Mouse (Mus musculus) liver, adult 2 months (tissue): Measurements from ENCODE around the gene Tmem255b. TPM values are rescaled to one million over a fixed set of nuclear protein-coding genes. Genes with fewer than 3 reads are reported as not detected.

Experiments used
- DNase-seq: peaks from one replicate; pipeline ENCODE4 v3.0.0-alpha.2; 2011; ENCODE audit warnings: low read depth, low spot score; ENCODE audit errors: extremely low read depth
- H3K27ac ChIP-seq: fragments of 200-500 bp; replicated peaks from 2 replicates; pipeline ENCODE4 v1.5.1; 2012; ENCODE audit warnings: low read depth, mild to moderate bottlenecking, control low read depth, inconsistent platforms, low read length; ENCODE audit not compliant: insufficient read depth
- H3K27me3 ChIP-seq: fragments of 200-500 bp; 2 replicates; pipeline ENCODE4 v1.6.1; 2012; ENCODE audit warnings: mild to moderate bottlenecking, moderate library complexity, low read length, inconsistent platforms; ENCODE audit not compliant: control insufficient read depth, insufficient read depth
- H3K36me3 ChIP-seq: fragments of 200-500 bp; 2 replicates; pipeline ENCODE4 v1.6.1; 2012; ENCODE audit warnings: low read length, inconsistent platforms; ENCODE audit not compliant: control insufficient read depth, insufficient read depth
- H3K4me1 ChIP-seq: fragments of 200-500 bp; 2 replicates; pipeline ENCODE4 v1.6.1; 2011; ENCODE audit warnings: low read length; ENCODE audit not compliant: control insufficient read depth, insufficient read depth
- H3K4me3 ChIP-seq: fragments of 200-500 bp; 2 replicates; pipeline ENCODE4 v1.5.1; 2011; ENCODE audit warnings: low read depth, mild to moderate bottlenecking, control low read depth, low read length, moderate library complexity; ENCODE audit not compliant: insufficient read depth
- H3K79me2 ChIP-seq: fragments of 200-500 bp; 2 replicates; pipeline ENCODE4 v1.6.1; 2012; ENCODE audit warnings: inconsistent platforms, mild to moderate bottlenecking, low read length, moderate library complexity; ENCODE audit not compliant: control insufficient read depth, insufficient read depth
- H3K9ac ChIP-seq: fragments of 200-500 bp; 2 replicates; pipeline ENCODE4 v1.6.1; 2012; ENCODE audit warnings: low read depth, mild to moderate bottlenecking, control low read depth, inconsistent platforms, low read length
- CTCF ChIP-seq: fragments of 200-500 bp; IDR thresholded peaks from 2 replicates; pipeline ENCODE4 v1.5.1; 2011; ENCODE audit warnings: low read depth, low read length, control low read depth
- POLR2A ChIP-seq: fragments of 200-500 bp; IDR thresholded peaks from 2 replicates; pipeline ENCODE4 v1.6.1; 2011; ENCODE audit warnings: low read length, control low read depth; ENCODE audit not compliant: insufficient read depth; ENCODE audit errors: extremely low read depth
- WGBS: fragments of 180-500 bp; shearing (Covaris S2); methylation state at CpG from one replicate; pipeline ENCODE4 v1.1.7; 2018; 5-methylcytosine and 5-hydroxymethylcytosine counted together
- polyA plus RNA-seq: library from polyadenylated mRNA; depleted of rRNA; stranded (reverse); fragments of >200 nt; gene quantifications from 2 replicates; pipeline ENCODE4 v1.2.3, GENCODE M21; 2012
- total RNA-seq: library from RNA; depleted of rRNA; stranded (reverse); fragments of >200 nt; gene quantifications from 2 replicates; pipeline ENCODE4 v1.2.3, GENCODE M21; 2014

Tmem255b gene
- total and polyA plus RNA-seq, 2 experiments, result 0.35 TPM; not detected in 1

- TF ChIP-seq CTCF, result no peak
- no peak for TF ChIP-seq POLR2A
- Histone ChIP-seq H3K79me2 (no peaks in the 10 kb centered on the region), H3K4me3 (no peak overlapping the region), H3K36me3 (no peaks in the 10 kb centered on the region), H3K27me3 (no peaks in the 10 kb centered on the region), H3K9ac (no peak overlapping the region), H3K4me1 (peaks cover 17% of the 10 kb centered on the region), H3K27ac (peak overlapping the region; percentile 9; the same call in 1 of the 2 replicates)
- DNase-seq, result peak; percentile 90
- WGBS, result 4% methylated on average over 4 of the region's 4 CpGs
Measured at GRCm38 (mm10) chr8:13506849-13507248, 71.9 kb downstream of the Tmem255b start.

GRCm38 (mm10) chr8:13507284-13507937 lies 72.4 kb downstream of the Tmem255b start:
- Histone ChIP-seq H3K4me1 (peaks cover 17% of the 10 kb centered on the region), H3K79me2 (no peaks in the 10 kb centered on the region), H3K36me3 (no peaks in the 10 kb centered on the region), H3K9ac (no peak overlapping the region), H3K4me3 (no peak overlapping the region), H3K27me3 (no peaks in the 10 kb centered on the region), H3K27ac (peak overlapping the region; percentile 61)
- 29% methylated on average over 3 of the region's 3 CpGs for WGBS
- DNase-seq, result no peak
- TF ChIP-seq POLR2A (no peak), CTCF (no peak)

GRCm38 (mm10) chr8:13512016-13512415 lies 77.0 kb downstream of the Tmem255b start:
- H3K4me3 ChIP-seq, result no peak overlapping the region
- H3K27ac ChIP-seq, result no peak overlapping the region
- DNase-seq, result no peak
- no peaks in the 10 kb centered on the region for H3K27me3 ChIP-seq
- H3K36me3 ChIP-seq, result no peaks in the 10 kb centered on the region
- WGBS, result 89% methylated on average over 5 of the region's 5 CpGs
- H3K9ac ChIP-seq, result no peak overlapping the region
- H3K79me2 ChIP-seq, result no peaks in the 10 kb centered on the region
- TF ChIP-seq POLR2A (no peak), CTCF (no peak)
- H3K4me1 ChIP-seq, result peaks cover 15% of the 10 kb centered on the region

- H3K4me1 ChIP-seq, result peaks cover 15% of the 10 kb centered on the region
- H3K4me3 ChIP-seq, result no peak overlapping the region
- H3K27ac ChIP-seq, result no peak overlapping the region
- WGBS, result 82% methylated on average over 6 of the region's 6 CpGs
- no peaks in the 10 kb centered on the region for H3K27me3 ChIP-seq
- no peak for DNase-seq
- no peaks in the 10 kb centered on the region for H3K36me3 ChIP-seq
- no peak overlapping the region for H3K9ac ChIP-seq
- H3K79me2 ChIP-seq, result no peaks in the 10 kb centered on the region
- TF ChIP-seq POLR2A, result no peak
- TF ChIP-seq CTCF, result no peak
Measured at GRCm38 (mm10) chr8:13512677-13513076, 77.7 kb downstream of the Tmem255b start.

GRCm38 (mm10) chr8:13513556-13514370 lies 78.8 kb downstream of the Tmem255b start:
- Histone ChIP-seq H3K79me2 (no peaks in the 10 kb centered on the region), H3K4me3 (no peak overlapping the region), H3K36me3 (no peaks in the 10 kb centered on the region), H3K4me1 (peaks cover 16% of the 10 kb centered on the region), H3K27ac (no peak overlapping the region), H3K27me3 (no peaks in the 10 kb centered on the region), H3K9ac (no peak overlapping the region)
- DNase-seq, result peak; percentile 67
- 63% methylated on average over 5 of the region's 5 CpGs for WGBS
- TF ChIP-seq POLR2A (no peak), CTCF (no peak)
